Mouse (Mus musculus) MEL (cell line): ENCODE data around the gene Dlec1. TPM values are rescaled to one million over a fixed set of nuclear protein-coding genes. Genes with fewer than 3 reads are reported as not detected.

Experiments
- DNase-seq: peaks from one replicate; pipeline ENCODE4 v3.0.0; 2011; ENCODE audit warnings: low read depth, low spot score
- H3K27ac ChIP-seq: 2 replicates; pipeline ENCODE4 v1.5.1; 2012; ENCODE audit warnings: low read depth, mild to moderate bottlenecking, control low read depth, low read length, moderate library complexity; ENCODE audit not compliant: control insufficient read depth
- H3K27me3 ChIP-seq, 2 experiments: fragments of 150-350 bp in 1 of 2; sonication (generic) in 1 of 2; 2 replicates each; pipeline ENCODE4 v1.6.1; 2012; ENCODE audit warnings: low read length in 2 of 2, mild to moderate bottlenecking in 2 of 2, improper control_type of control experiment in 1 of 2, moderate library complexity in 1 of 2; ENCODE audit not compliant: insufficient read depth in 2 of 2, control insufficient read depth in 1 of 2
- H3K36me3 ChIP-seq, 2 experiments: 2 replicates each; pipeline ENCODE4 v1.6.1; 2012 to 2014; ENCODE audit warnings: low read length in 2 of 2, improper control_type of control experiment in 1 of 2, inconsistent platforms in 1 of 2, mild to moderate bottlenecking in 1 of 2; ENCODE audit not compliant: insufficient read depth in 2 of 2, control insufficient read depth in 1 of 2
- H3K4me1 ChIP-seq, 2 experiments: fragments of 150-350 bp in 1 of 2; sonication (generic) in 1 of 2; 2 replicates each; pipeline ENCODE4 v1.6.1; 2012; ENCODE audit warnings: low read length in 2 of 2, improper control_type of control experiment in 1 of 2, mild to moderate bottlenecking in 1 of 2; ENCODE audit not compliant: insufficient read depth in 2 of 2, control insufficient read depth in 1 of 2
- H3K4me3 ChIP-seq, 2 experiments: fragments of 150-350 bp in 1 of 2; sonication (generic) in 1 of 2; 2 replicates each; pipeline ENCODE4 v1.5.1; 2012; ENCODE audit warnings: low read depth in 2 of 2, low read length in 2 of 2, mild to moderate bottlenecking in 2 of 2, moderate library complexity in 2 of 2, control low read depth in 1 of 2, improper control_type of control experiment in 1 of 2; ENCODE audit not compliant: control insufficient read depth in 1 of 2, insufficient read depth in 1 of 2
- H3K79me2 ChIP-seq: 2 replicates; pipeline ENCODE4 v1.6.1; 2012; ENCODE audit warnings: mild to moderate bottlenecking, low read length, moderate library complexity; ENCODE audit not compliant: control insufficient read depth, poor library complexity, insufficient read depth
- H3K9ac ChIP-seq: 2 replicates; pipeline ENCODE4 v1.6.1; 2012; ENCODE audit warnings: low read depth, mild to moderate bottlenecking, control low read depth, low read length, moderate library complexity; ENCODE audit not compliant: control insufficient read depth, poor library complexity, severe bottlenecking
- H3K9me3 ChIP-seq: fragments of 150-350 bp; sonication (generic); replicated peaks from 2 replicates; pipeline ENCODE4 v1.6.1; 2012; ENCODE audit warnings: mild to moderate bottlenecking, low read length, improper control_type of control experiment, moderate library complexity; ENCODE audit not compliant: insufficient read depth
- BHLHE40 ChIP-seq: IDR thresholded peaks from 2 replicates; pipeline ENCODE4 v1.6.1; 2012; ENCODE audit warnings: low read depth, mild to moderate bottlenecking, inconsistent platforms, low read length, improper control_type of control experiment, borderline replicate concordance
- CHD1 ChIP-seq: IDR thresholded peaks from 2 replicates; pipeline ENCODE4 v1.6.1; 2012; ENCODE audit warnings: low read depth, mild to moderate bottlenecking, inconsistent platforms, low read length, improper control_type of control experiment
- CTCF ChIP-seq, 3 experiments: IDR thresholded peaks in 2 of 3; conservative IDR thresholded peaks in 1 of 3; 2 replicates each; pipeline ENCODE4 v1.5.1; 2011 to 2012; ENCODE audit warnings: low read length in 3 of 3, low read depth in 2 of 3, mild to moderate bottlenecking in 2 of 3, improper control_type of control experiment in 1 of 3, inconsistent platforms in 1 of 3, mixed read lengths in 1 of 3, moderate library complexity in 1 of 3; ENCODE audit not compliant: control insufficient read depth in 1 of 3, insufficient read depth in 1 of 3, poor library complexity in 1 of 3, severe bottlenecking in 1 of 3
- GABPA ChIP-seq: IDR thresholded peaks from 2 replicates; pipeline ENCODE4 v1.6.1; 2012; ENCODE audit warnings: low read depth, mild to moderate bottlenecking, inconsistent platforms, low read length, improper control_type of control experiment, moderate library complexity
- GATA1 ChIP-seq: IDR thresholded peaks from 2 replicates; pipeline ENCODE4 v1.6.1; 2011; ENCODE audit warnings: low read depth, low read length, improper control_type of control experiment
- KAT2A ChIP-seq: conservative IDR thresholded peaks from 2 replicates; pipeline ENCODE4 v1.6.1; 2012; ENCODE audit warnings: low read depth, low read length, improper control_type of control experiment, inconsistent platforms
- MAX ChIP-seq: IDR thresholded peaks from 2 replicates; pipeline ENCODE4 v1.6.1; 2011; ENCODE audit warnings: low read length, improper control_type of control experiment
- NELFE ChIP-seq: IDR thresholded peaks from 2 replicates; pipeline ENCODE4 v1.6.1; 2011; ENCODE audit warnings: low read depth, low read length, improper control_type of control experiment
- NRF1 ChIP-seq: IDR thresholded peaks from 2 replicates; pipeline ENCODE4 v1.6.1; 2014; ENCODE audit warnings: low read depth, mild to moderate bottlenecking, inconsistent platforms, low read length, improper control_type of control experiment, moderate library complexity; ENCODE audit not compliant: poor library complexity, insufficient read depth, severe bottlenecking
- POLR2AphosphoS5 ChIP-seq: IDR thresholded peaks from 2 replicates; pipeline ENCODE4 v1.6.1; 2012; ENCODE audit warnings: low read depth, borderline replicate concordance, mild to moderate bottlenecking, inconsistent platforms, low read length, moderate library complexity, mixed read lengths
- USF2 ChIP-seq, 2 experiments: IDR thresholded peaks; 2 replicates each; pipeline ENCODE4 v1.6.1; 2011 to 2012; ENCODE audit warnings: improper control_type of control experiment in 2 of 2, low read length in 2 of 2, borderline replicate concordance in 1 of 2, inconsistent platforms in 1 of 2, low read depth in 1 of 2, mild to moderate bottlenecking in 1 of 2; ENCODE audit not compliant: insufficient read depth in 1 of 2
- ZNF384 ChIP-seq: IDR thresholded peaks from 2 replicates; pipeline ENCODE4 v1.6.1; 2012; ENCODE audit warnings: low read depth, mild to moderate bottlenecking, inconsistent platforms, low read length, improper control_type of control experiment
- polyA plus RNA-seq, 2 experiments: library from polyadenylated mRNA; stranded (reverse) in 1 of 2; unstranded in 1 of 2; fragments of >175 nt in 1 of 2; fragments of >200 nt in 1 of 2; gene quantifications; 2 replicates each; pipeline versions ENCODE4 v1.2.1 to v1.2.4; 2012; ENCODE audit warnings: low replicate concordance in 2 of 2, low read depth in 1 of 2; ENCODE audit not compliant: insufficient read length in 2 of 2, insufficient read depth in 1 of 2, missing spikeins in 1 of 2
- total RNA-seq: library from RNA; depleted of rRNA; stranded (reverse); fragments of 300-350 nt; gene quantifications from 2 replicates; pipeline ENCODE4 v1.2.3, GENCODE M21; 2012

Gene Dlec1
- total and polyA plus RNA-seq, 3 experiments, result 0.22 TPM; not detected in 2

GRCm38 (mm10) chr9:119090462-119090861, 11.8 kb upstream of the Dlec1 start:
- H3K9me3 ChIP-seq, result no peaks in the 10 kb centered on the region
- H3K4me3 ChIP-seq, result no peak overlapping the region
- DNase-seq, result no peak
- H3K4me1 ChIP-seq, result 0 out of 4 replicates have a peak, but pooled peaks cover 0 to 5% of the 10 kb centered on the region in 2 experiments
- no peaks in the 10 kb centered on the region; a peak in 1 of 4 replicates for H3K27me3 ChIP-seq
- no peaks in the 10 kb centered on the region for H3K36me3 ChIP-seq
- H3K79me2 ChIP-seq, result no peaks in the 10 kb centered on the region
- no peak overlapping the region for H3K9ac ChIP-seq
- H3K27ac ChIP-seq, result no peak overlapping the region
- TF ChIP-seq NRF1, result no peak
- no peak for TF ChIP-seq USF2 (IDR thresholded peaks at IDR 0.05; ENCODE audit: borderline replicate concordance in 1 of 2, insufficient read depth in 1 of 2, low read depth in 1 of 2, low read length in 2 of 2)
- no peak for TF ChIP-seq NELFE
- TF ChIP-seq GABPA, result no peak
- TF ChIP-seq CHD1, result no peak
- no peak for TF ChIP-seq KAT2A
- no peak for TF ChIP-seq ZNF384
- TF ChIP-seq GATA1, result no peak

DNA sequence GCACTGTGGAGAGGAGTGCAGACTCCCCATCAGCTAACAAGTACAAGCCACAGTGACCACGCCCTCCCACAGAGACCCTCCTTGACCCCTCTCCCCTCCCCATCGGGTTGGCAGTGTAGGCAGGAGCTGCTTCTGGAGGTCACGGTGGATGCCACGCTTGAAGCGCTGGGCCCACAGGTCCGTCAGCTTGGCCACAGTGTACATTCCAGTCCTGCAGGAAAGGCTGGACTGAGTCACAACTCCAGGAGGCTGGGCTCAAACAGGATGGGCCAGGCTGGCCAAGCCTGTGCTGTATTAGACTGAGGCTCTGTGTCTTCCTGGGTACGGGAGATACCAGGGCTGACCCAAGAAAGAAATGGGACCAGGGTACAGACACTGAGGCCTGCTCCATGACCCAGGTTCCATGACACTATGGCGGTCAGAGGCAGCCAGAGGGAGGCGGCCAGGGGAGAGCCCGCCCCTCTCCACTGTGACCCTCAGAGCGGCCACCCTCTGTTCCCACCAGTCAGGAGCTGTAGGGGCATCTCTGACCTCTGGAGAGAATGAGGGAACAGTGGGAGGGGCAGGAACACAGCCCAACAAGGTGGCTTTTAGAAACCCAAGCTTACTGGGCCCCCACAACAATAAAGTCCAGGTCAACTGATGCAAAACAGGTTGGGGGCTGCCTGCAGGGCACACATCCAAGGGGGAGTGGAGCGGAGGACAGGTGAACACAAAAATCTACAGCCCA, 10.5 kb upstream of the Dlec1 start:
- TF ChIP-seq BHLHE40 (no peak), MAX (no peak), POLR2AphosphoS5 (no peak), CTCF (IDR thresholded peaks at IDR 0.05 in 2 of 3, conservative IDR thresholded peaks at IDR 0.05 in 1 of 3; ENCODE audit: control insufficient read depth in 1 of 3, insufficient read depth in 1 of 3, low read depth in 2 of 3, low read length in 3 of 3, poor library complexity in 1 of 3, severe bottlenecking in 1 of 3) (no peak)
- H3K27me3 ChIP-seq, result no peaks in the 10 kb centered on the region; a peak in 1 of 4 replicates

More for the DNA sequence above, 10.5 kb upstream of the Dlec1 start:
- DNase-seq, result no peak
- Histone ChIP-seq H3K9ac (no peak overlapping the region), H3K9me3 (no peaks in the 10 kb centered on the region), H3K4me3 (no peak overlapping the region), H3K79me2 (no peaks in the 10 kb centered on the region), H3K27ac (no peak overlapping the region), H3K36me3 (no peaks in the 10 kb centered on the region), H3K4me1 (0 out of 4 replicates have a peak, but pooled peaks cover 0 to 5% of the 10 kb centered on the region in 2 experiments)
